ENCODE assay signal across 22 mouse cellular contexts in the genomic region with DNA sequence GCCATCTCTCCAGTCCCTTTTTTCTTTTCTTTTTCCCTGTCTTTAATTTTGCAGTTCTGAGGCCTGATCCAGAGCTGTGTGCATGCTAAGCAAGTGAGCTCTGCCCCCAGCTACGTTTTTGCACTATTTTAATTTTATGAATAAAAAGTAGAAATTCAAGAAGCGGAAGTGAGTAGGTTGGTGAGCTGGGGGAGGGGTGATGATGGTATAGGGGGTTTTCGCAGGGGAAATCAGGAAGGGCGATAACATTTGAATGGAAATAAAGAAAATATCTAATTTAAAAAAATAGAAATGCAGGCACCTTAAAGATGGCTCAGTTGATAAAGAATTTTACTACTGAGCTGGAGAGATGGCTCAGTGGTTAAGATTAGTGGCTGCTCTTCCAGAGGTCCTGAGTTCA. TPM values are rescaled to one million over a fixed set of nuclear protein-coding genes. Genes with fewer than 3 reads are reported as not detected.
DNase-seq lines count a peak whose midpoint lies in the region; ATAC-seq lines count a peak whose summit lies in the region.
"Had no signal": no experiment of that assay in that cellular context is flagged by ENCODE, and none has a peak within 500 bp of the region (broad histone marks: within the 10 kb centered on the region; RNA-seq: fewer than 3 reads in every experiment).

No protein-coding gene starts in this region.

- peak; percentile 47 for DNase-seq in A20 (ENCODE audit: low read depth, low spot score)
- peak; percentile 48 for DNase-seq in induced T-regulatory cell, adult 2 months (ENCODE audit: low read depth)
- DNase-seq in adrenal gland, postnatal 14 days, result no peak
- no peak for DNase-seq in adrenal gland, postnatal 36 days
- no peak for DNase-seq in spleen, postnatal 4 days (ENCODE audit: low spot score in 2 of 2)
- DNase-seq: adrenal gland, adult 8-10 months; cerebellum, adult 11 months; cerebellum, adult 2 months; cerebellum, adult 9-11 months; cerebellum, postnatal 25 days; forebrain, postnatal 0 days; gastrocnemius, postnatal 10 days; gastrocnemius, postnatal 36 days; heart, postnatal 10 days; heart, postnatal 36 days; kidney, adult 2 months had no signal

- ATAC-seq in CD4-positive, CD25-positive, alpha-beta regulatory T cell, adult 4 months, result peak; percentile 75
- ATAC-seq: forebrain, embryonic 14.5 days; forebrain, postnatal 0 days; hindbrain, embryonic 16.5 days; intestine, postnatal 0 days had no signal

RNA-seq across cellular contexts. Expression of a gene that starts 17.4 kb away (rescaled TPM):
- polyA plus RNA-seq in CD4-positive, CD25-positive, alpha-beta regulatory T cell, adult 4 months (2017; shearing (Covaris generic)), result 10 to 100 TPM; 22.1 to 25.8 TPM
- 8.1 and 9.2 TPM in 2 replicates for total RNA-seq in adrenal gland, postnatal 14 days (2021)
- 1 to 10 TPM; 7.7 to 7.8 TPM for total RNA-seq in adrenal gland, postnatal 36 days (2021)

RNA-seq across cellular contexts. Expression of a gene that starts 22.4 kb away (rescaled TPM):
- polyA plus RNA-seq in CD4-positive, CD25-positive, alpha-beta regulatory T cell, adult 4 months (2017; shearing (Covaris generic)), result 10 to 100 TPM; 44.0 to 61.2 TPM
- total RNA-seq in adrenal gland, postnatal 14 days (2021), result 286 and 302 TPM in 2 replicates
- total RNA-seq in adrenal gland, postnatal 36 days (2021), result 100 to 1,000 TPM; 145 to 225 TPM

RNA-seq across cellular contexts. Expression of a gene that starts 33.6 kb away (rescaled TPM):
- polyA plus RNA-seq in CD4-positive, CD25-positive, alpha-beta regulatory T cell, adult 4 months (2017; shearing (Covaris generic)), result 10 to 100 TPM; 19.2 to 27.9 TPM
- total RNA-seq in adrenal gland, postnatal 14 days (2021), result 13.6 and 14.5 TPM in 2 replicates
- 10 to 100 TPM; 12.0 to 15.3 TPM for total RNA-seq in adrenal gland, postnatal 36 days (2021)
- total RNA-seq: MEL had no signal
- polyA plus RNA-seq: C2C12 had no signal

Comparison
In these comparisons a context has a peak if more than half of its experiments do, and no peak if none do; other contexts are left out.
1. DNase-seq: peak in A20 (single experiment) and induced T-regulatory cell, adult 2 months (single experiment); none in adrenal gland, postnatal 14 days (single experiment), adrenal gland, postnatal 36 days (0 of 2) and spleen, postnatal 4 days (0 of 2).